Mouse (Mus musculus) forebrain, postnatal 0 days (tissue): ENCODE data around the gene Ppm1f. TPM values are rescaled to one million over a fixed set of nuclear protein-coding genes. Genes with fewer than 3 reads are reported as not detected.

Experiments
- ATAC-seq: fragments of 200-750 bp; cut with Nextera tagmentation; 2 replicates; pipeline ENCODE4 v1.8.0; 2017; ENCODE audit warnings: mild to moderate bottlenecking, moderate library complexity
- DNase-seq: peaks from one replicate; pipeline ENCODE4 v3.0.0-alpha.2; 2015
- H3K27ac ChIP-seq: fragments of 300-500 bp; sonication (generic); 2 replicates; pipeline ENCODE4 v1.5.1; 2014; ENCODE audit warnings: low read depth, mild to moderate bottlenecking, antibody characterized with exemption, low read length, moderate library complexity, mixed read lengths
- H3K27me3 ChIP-seq: fragments of 300-500 bp; sonication (generic); 2 replicates; pipeline ENCODE4 v1.6.1; 2014; ENCODE audit warnings: mild to moderate bottlenecking, low read length, mixed read lengths; ENCODE audit not compliant: insufficient read depth
- H3K36me3 ChIP-seq: fragments of 300-500 bp; sonication (generic); 2 replicates; pipeline ENCODE4 v1.6.1; 2014; ENCODE audit warnings: mild to moderate bottlenecking, moderate library complexity; ENCODE audit not compliant: insufficient read depth
- H3K4me1 ChIP-seq: fragments of 300-500 bp; sonication (generic); 2 replicates; pipeline ENCODE4 v1.6.1; 2014; ENCODE audit warnings: antibody characterized with exemption; ENCODE audit not compliant: insufficient read depth
- H3K4me2 ChIP-seq: fragments of 300-500 bp; sonication (generic); 2 replicates; pipeline ENCODE4 v1.6.1; 2014; ENCODE audit warnings: low read depth, mild to moderate bottlenecking, moderate library complexity
- H3K4me3 ChIP-seq: fragments of 300-500 bp; sonication (generic); 2 replicates; pipeline ENCODE4 v1.5.1; 2014; ENCODE audit warnings: low read depth, low read length, mixed read lengths
- H3K9ac ChIP-seq: fragments of 300-500 bp; sonication (generic); 2 replicates; pipeline ENCODE4 v1.6.1; 2014; ENCODE audit warnings: mild to moderate bottlenecking
- H3K9me3 ChIP-seq: fragments of 300-500 bp; sonication (generic); 2 replicates; pipeline ENCODE4 v1.6.1; 2016; ENCODE audit warnings: low read length
- CTCF ChIP-seq: sonication (generic); IDR thresholded peaks from 2 replicates; pipeline ENCODE4 v1.5.1; 2016; ENCODE audit warnings: antibody characterized with exemption, control low read depth, low read depth
- WGBS: fragments of 180-500 bp; shearing (Covaris S2); extraction: QIAGEN DNeasy Blood & Tissue Kit; methylation state at CpG from one replicate; pipeline ENCODE4 v1.1.7; 2014; 5-methylcytosine and 5-hydroxymethylcytosine counted together
- polyA plus RNA-seq: library from polyadenylated mRNA; unstranded; fragments of >200 nt; fragmentation: Nextera tagmentation; extraction: Ambion mirVana; gene quantifications from 2 replicates; pipeline ENCODE4 v1.2.1, GENCODE M21; 2015
- total RNA-seq: library from RNA; depleted of rRNA; stranded (reverse); fragments of >200 nt; gene quantifications from 2 replicates; pipeline ENCODE4 v1.2.3, GENCODE M21; 2014

The Ppm1f gene
- total and polyA plus RNA-seq, 2 experiments from 2014 or later, result 12.1 to 34.7 TPM

DNA sequence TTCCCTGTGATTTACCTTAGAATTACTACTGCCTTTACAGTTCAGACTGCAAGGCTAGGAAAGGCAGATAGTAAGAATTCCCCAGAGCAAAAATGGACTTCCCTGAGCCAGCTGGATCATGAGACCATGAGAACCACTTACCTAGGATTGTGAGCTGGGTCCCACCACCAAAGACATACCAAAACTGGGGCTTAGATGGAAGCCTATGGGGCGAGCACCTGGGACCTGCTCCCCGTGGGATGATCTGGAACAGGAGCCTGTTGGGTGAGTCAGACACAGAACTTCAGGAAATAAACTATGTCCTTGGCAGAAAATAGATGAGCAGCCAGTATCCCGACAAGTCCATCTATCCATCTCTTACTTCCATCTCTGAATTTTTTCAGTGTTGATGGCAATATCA lies 34.0 kb upstream of the Ppm1f start:
- Histone ChIP-seq H3K4me2 (no peak overlapping the region), H3K27me3 (no peaks in the 10 kb centered on the region), H3K4me1 (no peaks in the 10 kb centered on the region), H3K4me3 (no peak overlapping the region), H3K9ac (no peak overlapping the region), H3K36me3 (no peaks in the 10 kb centered on the region), H3K27ac (no peak overlapping the region), H3K9me3 (no peaks in the 10 kb centered on the region)
- no peak for TF ChIP-seq CTCF
- no peak for ATAC-seq
- DNase-seq, result no peak
- WGBS, result 80% methylated on average over 3 of the region's 3 CpGs

DNA sequence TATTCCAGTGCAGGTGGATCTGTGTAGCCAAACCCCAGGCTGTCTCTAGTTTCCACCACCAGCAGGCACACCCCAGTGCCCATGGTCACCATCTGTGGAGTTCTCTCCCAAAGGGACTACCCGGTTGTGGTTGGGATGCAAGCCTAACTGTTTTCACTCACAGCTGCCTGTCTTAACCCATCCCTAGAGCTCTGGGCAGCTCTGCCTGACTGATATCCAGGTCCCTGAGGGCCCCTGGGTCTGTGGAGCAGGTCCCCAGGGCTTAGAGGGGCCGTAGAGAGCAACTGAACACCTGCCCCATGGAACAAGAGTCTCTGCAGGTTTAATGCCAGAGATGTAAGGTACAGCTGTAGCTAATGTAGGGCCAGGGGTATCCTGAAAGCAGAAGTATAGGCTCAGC lies 32.3 kb upstream of the Ppm1f start, which contains the start of gene Igll1:
Gene Igll1, minus strand, starts transcription at position 8 of the 400 bp plus-strand sequence.
- no peak within 1 kb of the TSS for H3K4me2 ChIP-seq
- H3K9me3 ChIP-seq, result no peaks in the 10 kb centered on the region
- H3K9ac ChIP-seq, result no peak within 1 kb of the TSS
- no peaks in the 10 kb centered on the region for H3K36me3 ChIP-seq
- H3K4me3 ChIP-seq, result no peak within 1 kb of the TSS
- H3K4me1 ChIP-seq, result no peaks in the 10 kb centered on the region
- no peaks in the 10 kb centered on the region for H3K27me3 ChIP-seq
- no peak for TF ChIP-seq CTCF
- WGBS, result 77% methylated on average over 2 of the region's 2 CpGs
- no peak within 1 kb of the TSS for H3K27ac ChIP-seq
- no peak for ATAC-seq
- no peak for DNase-seq

DNA sequence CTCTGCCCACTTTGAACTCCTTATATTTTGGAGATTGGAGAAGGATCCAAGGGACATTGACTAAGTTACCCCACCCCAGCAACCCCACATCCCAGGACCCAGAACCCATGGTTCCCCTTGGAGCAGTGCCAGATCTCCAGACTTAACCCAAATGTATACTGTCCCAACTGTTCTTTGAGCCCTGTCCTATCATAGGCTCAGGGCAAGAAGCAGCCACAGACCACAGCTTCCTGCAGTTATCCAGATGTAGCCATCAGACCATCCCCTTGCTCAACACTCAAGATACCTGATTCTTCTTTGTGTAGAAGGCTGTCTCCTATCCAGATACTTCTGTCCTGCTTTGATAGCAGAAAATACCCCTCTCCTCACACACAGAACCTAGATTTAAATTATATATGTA lies 31.1 kb upstream of the Ppm1f start:
- Histone ChIP-seq H3K4me1 (no peaks in the 10 kb centered on the region), H3K4me3 (no peak overlapping the region), H3K36me3 (no peaks in the 10 kb centered on the region), H3K9ac (no peak overlapping the region), H3K4me2 (no peak overlapping the region), H3K9me3 (no peaks in the 10 kb centered on the region), H3K27me3 (no peaks in the 10 kb centered on the region), H3K27ac (no peak overlapping the region)
- ATAC-seq (no peak), DNase-seq (no peak)
- no peak for TF ChIP-seq CTCF

DNA sequence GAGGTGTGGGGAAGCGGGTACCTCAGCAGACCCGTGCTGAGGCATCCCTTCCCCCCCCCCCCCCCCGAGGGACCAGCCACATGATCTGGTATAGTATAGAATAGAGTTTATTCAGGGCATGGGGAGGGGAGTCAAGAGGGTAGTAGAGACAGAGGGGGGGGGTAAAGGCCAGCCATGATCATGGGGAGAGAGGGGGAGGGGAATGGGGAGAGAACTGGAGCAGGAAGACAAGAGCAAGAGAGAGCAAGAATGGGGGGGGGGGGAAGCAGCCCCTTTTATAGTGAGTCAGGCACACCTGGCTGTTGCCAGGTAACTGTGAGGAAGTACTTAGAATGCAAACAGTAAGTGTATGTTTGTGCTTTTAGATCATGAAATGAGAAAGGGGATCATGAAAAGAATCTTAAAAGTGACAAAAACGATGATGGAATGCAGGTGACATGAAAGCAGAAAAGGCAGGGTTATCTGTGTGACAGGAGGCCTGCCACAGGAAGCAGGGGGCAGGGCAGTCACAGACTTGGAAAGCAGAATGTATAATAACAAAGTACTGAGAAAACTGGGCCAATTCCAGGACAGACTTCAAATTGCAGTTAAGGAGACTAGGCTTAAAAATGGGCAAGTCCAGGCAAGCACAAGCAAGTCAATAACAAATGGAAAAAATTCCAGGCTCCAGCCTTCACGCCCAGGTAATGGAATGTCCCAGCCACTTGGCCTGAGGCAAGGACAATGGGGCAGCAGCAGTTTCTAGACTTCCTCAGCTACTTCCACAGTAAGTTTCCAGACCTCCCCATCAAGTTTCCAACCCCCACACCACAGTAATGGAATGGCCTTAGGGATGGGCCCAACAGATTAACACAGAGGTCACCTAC lies 30.3 kb upstream of the Ppm1f start:
- no peak for TF ChIP-seq CTCF
- no peaks in the 10 kb centered on the region for H3K27me3 ChIP-seq
- no peaks in the 10 kb centered on the region for H3K4me1 ChIP-seq
- ATAC-seq (no peak), DNase-seq (no peak)
- no peaks in the 10 kb centered on the region for H3K9me3 ChIP-seq
- WGBS, result 58% methylated on average over 4 of the region's 5 CpGs
- H3K4me3 ChIP-seq, result no peak overlapping the region
- no peak overlapping the region for H3K27ac ChIP-seq
- no peak overlapping the region for H3K9ac ChIP-seq
- no peaks in the 10 kb centered on the region for H3K36me3 ChIP-seq
- no peak overlapping the region for H3K4me2 ChIP-seq

DNA sequence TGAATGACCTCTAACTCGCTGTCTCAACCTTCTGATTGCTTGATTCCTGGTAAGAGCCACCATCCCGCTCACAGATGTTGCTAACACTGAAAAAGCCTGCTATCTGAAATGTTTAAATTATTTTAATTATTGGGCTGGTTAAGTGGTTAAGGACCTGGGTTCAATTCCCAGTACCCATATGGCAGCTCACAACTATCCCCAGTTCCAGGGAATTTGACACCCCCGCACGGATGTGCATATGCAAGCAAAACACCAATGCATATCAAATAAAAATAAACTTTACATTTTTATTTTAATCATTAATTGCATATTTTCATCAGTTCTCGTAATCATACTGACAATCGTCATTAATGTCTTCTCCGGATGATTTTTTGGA lies 26.0 kb upstream of the Ppm1f start:
- peak overlapping the region; percentile 79 for H3K4me3 ChIP-seq
- H3K9me3 ChIP-seq, result no peaks in the 10 kb centered on the region
- peak overlapping the region; percentile 78 for H3K4me2 ChIP-seq
- 33% methylated on average over 7 of the region's 7 CpGs for WGBS
- peak overlapping the region; percentile 84 for H3K9ac ChIP-seq
- peaks cover 7% of the 10 kb centered on the region; the same call in 1 of the 2 replicates for H3K4me1 ChIP-seq
- peak overlapping the region; percentile 92 for H3K27ac ChIP-seq
- H3K36me3 ChIP-seq, result 0 out of 2 replicates have a peak, but pooled peaks cover 4% of the 10 kb centered on the region
- no peaks in the 10 kb centered on the region for H3K27me3 ChIP-seq
- DNase-seq (no peak), ATAC-seq (peak; percentile 32)
- TF ChIP-seq CTCF, result no peak

DNA sequence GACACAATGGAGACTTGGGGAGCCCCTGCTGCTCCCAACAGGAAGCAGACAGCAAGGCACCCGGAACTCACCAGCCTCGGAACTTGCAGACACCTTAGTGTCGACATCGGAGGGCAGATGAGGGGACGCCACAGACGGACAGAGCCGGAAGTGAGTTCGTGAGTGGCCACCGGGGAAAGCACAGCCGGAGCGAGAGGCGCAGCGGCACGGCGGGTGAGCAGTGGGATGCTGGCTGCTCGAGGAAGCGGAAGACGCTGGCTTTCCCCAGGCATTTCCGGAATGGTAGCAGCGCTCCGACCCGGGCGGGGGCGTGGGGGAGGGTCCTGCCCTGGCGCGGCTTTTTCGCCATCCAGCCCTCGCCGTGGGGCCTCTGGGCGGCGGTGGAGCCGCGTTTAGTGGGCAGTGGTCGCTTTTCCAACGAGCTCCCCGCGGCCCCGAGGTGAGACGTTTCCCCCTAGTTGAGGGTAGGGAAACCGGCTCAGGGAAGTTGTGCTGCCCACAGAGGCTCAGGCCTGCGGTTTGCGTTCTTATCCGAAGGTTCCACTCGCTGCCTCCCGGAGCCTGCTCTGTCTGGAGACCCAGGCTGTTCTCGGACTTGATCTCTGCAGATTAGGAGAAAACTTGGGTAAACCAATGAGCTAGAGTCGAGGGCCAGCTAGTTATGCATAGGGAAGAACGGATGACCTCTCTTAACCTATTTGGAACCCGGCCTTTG lies 25.5 kb upstream of the Ppm1f start, which contains the start of the genes Top3b and Vpreb1:
Gene Top3b, plus strand, starts transcription at position 120 of the 715 bp plus-strand sequence.
Gene Vpreb1, minus strand, starts transcription at position 227 of the 715 bp plus-strand sequence.
- Histone ChIP-seq H3K4me3 (peak within 1 kb of the TSS; percentile 79), H3K9me3 (no peaks in the 10 kb centered on the region), H3K4me1 (peaks cover 7% of the 10 kb centered on the region; the same call in 1 of the 2 replicates), H3K27me3 (no peaks in the 10 kb centered on the region), H3K36me3 (0 out of 2 replicates have a peak, but pooled peaks cover 4% of the 10 kb centered on the region), H3K4me2 (peak within 1 kb of the TSS; percentile 78), H3K9ac (peak within 1 kb of the TSS; percentile 84), H3K27ac (peak within 1 kb of the TSS; percentile 92)
- ATAC-seq (peak; percentile 98), DNase-seq (peak; percentile 98)
- peak; percentile 66 for TF ChIP-seq CTCF
- WGBS, result under 1% methylated on average over 49 of the region's 49 CpGs

DNA sequence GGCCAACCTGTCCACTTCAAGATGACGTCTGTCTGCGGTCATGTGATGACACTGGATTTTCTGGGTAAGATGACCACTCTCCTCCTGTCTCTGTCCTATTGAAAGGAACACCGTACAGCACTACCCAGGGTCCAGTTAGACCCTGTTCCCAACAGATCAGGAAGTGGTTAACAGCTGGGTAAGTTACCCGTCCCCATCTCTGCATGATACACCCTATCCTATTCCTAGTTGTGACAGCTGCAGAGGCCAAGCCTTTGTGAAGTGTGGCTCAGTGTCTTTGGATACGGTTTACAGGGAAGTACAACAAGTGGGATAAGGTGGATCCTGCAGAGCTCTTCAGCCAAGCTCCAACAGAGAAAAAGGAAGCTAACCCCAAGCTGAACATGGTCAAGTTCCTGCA lies 17.2 kb upstream of the Ppm1f start:
- peaks cover 77% of the 10 kb centered on the region for H3K36me3 ChIP-seq
- H3K27ac ChIP-seq, result no peak overlapping the region
- ATAC-seq (no peak), DNase-seq (no peak)
- H3K4me3 ChIP-seq, result no peak overlapping the region
- WGBS, result 92% methylated on average over 5 of the region's 5 CpGs
- no peaks in the 10 kb centered on the region for H3K4me1 ChIP-seq
- no peak for TF ChIP-seq CTCF
- H3K9ac ChIP-seq, result no peak overlapping the region
- H3K27me3 ChIP-seq, result no peaks in the 10 kb centered on the region
- H3K9me3 ChIP-seq, result 0 out of 2 replicates have a peak, but pooled peaks cover 6% of the 10 kb centered on the region
- H3K4me2 ChIP-seq, result no peak overlapping the region
